Mouse (Mus musculus) heart, embryonic 10.5 days (tissue): ENCODE data around the gene Sfxn5. TPM values are rescaled to one million over a fixed set of nuclear protein-coding genes. Genes with fewer than 3 reads are reported as not detected.

Source experiments
- DNase-seq: peaks from one replicate; pipeline ENCODE4 v3.0.0-alpha.2; 2017; ENCODE audit warnings: low spot score
- H3K27ac ChIP-seq: fragments of 300-500 bp; sonication (generic); 2 replicates; pipeline ENCODE4 v1.5.1; 2016; ENCODE audit warnings: mild to moderate bottlenecking
- H3K27me3 ChIP-seq: fragments of 300-500 bp; sonication (generic); 2 replicates; pipeline ENCODE4 v1.6.1; 2016; ENCODE audit warnings: mild to moderate bottlenecking; ENCODE audit not compliant: poor library complexity, insufficient read depth, severe bottlenecking
- H3K36me3 ChIP-seq: fragments of 300-500 bp; sonication (generic); 2 replicates; pipeline ENCODE4 v1.6.1; 2016; ENCODE audit warnings: mild to moderate bottlenecking, moderate library complexity
- H3K4me1 ChIP-seq: fragments of 300-500 bp; sonication (generic); 2 replicates; pipeline ENCODE4 v1.6.1; 2016; ENCODE audit warnings: mild to moderate bottlenecking
- H3K4me3 ChIP-seq: fragments of 300-500 bp; sonication (generic); 2 replicates; pipeline ENCODE4 v1.5.1; 2016; ENCODE audit warnings: mild to moderate bottlenecking, moderate library complexity
- H3K9me3 ChIP-seq: fragments of 300-500 bp; sonication (generic); 2 replicates; pipeline ENCODE4 v1.6.1; 2016; ENCODE audit warnings: mild to moderate bottlenecking, moderate library complexity
- WGBS: fragments of 180-500 bp; shearing (Covaris S2); methylation state at CpG from one replicate; pipeline ENCODE4 v1.1.7; 2016; 5-methylcytosine and 5-hydroxymethylcytosine counted together
- polyA plus RNA-seq: library from polyadenylated mRNA; unstranded; fragments of >200 nt; fragmentation: Nextera tagmentation; extraction: Ambion mirVana; gene quantifications from 2 replicates; pipeline ENCODE4 v1.2.1, GENCODE M21; 2016

Gene Sfxn5
- polyA plus RNA-seq = 4.5 and 5.8 TPM in 2 replicates

DNA sequence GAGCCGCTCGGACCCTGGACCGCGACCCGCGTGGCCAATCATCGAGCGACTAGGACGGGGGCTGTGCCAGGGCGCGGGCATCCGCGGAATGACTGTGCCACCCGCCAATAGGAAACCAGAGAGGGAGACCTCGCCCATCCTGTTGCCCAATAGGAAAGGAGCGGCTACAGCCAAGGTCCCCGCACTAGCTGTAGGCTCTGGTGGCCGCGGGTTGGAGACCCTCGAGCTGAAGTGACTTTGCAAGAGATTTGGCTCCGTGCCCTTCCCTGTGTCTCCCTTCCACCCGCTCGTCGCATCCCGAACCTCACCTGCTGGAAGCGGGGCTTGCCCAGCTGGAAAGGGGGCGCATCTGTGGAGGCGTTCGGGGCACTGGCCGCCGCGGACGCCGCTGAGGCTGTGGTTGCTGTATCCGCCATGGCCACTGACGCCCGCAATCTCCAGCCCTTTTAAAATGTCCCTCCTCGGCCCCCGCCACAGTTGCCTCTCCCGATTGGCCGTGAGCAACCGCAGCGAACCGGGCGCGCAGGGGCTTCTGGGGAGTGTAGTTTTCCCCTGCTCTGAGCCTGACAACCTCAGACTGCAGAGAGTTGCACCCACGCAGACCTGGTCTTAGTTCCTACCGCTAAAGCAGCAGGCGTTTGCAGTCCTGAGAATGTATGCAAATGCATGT is at the start of gene Sfxn5:
Sfxn5 (minus strand) TSS at position 423 of the 670 bp plus-strand sequence.
- Histone ChIP-seq H3K27ac (peak within 1 kb of the TSS; percentile 92), H3K36me3 (peaks cover 10% of the 10 kb centered on the region), H3K4me3 (peak within 1 kb of the TSS; percentile 74), H3K27me3 (peaks cover 52% of the 10 kb centered on the region), H3K9me3 (no peaks in the 10 kb centered on the region), H3K4me1 (peaks cover 9% of the 10 kb centered on the region)
- WGBS = under 1% methylated on average over 49 of the region's 49 CpGs
- peak; percentile 97 for DNase-seq

DNA sequence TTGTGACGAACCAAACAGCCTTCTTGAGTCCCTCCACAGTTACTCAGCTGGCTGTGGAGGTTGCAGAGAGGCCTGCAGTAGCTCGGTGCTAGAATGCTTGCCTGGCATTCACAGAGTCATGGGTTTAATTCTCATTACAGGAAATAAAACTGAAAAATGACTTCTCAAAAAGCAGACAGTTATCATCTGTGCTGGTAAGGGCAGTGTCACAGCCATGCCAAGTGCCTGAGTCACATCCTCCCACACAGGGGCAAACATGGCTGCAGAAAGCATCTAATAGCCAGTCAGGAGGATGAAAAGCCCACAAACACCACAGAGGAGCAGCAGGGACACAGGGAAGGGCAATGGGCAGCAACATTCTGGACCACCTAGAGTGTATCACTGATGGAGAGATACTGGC is 49.6 kb upstream of the Sfxn5 start:
- Histone ChIP-seq H3K4me1 (peaks cover 25% of the 10 kb centered on the region), H3K36me3 (no peaks in the 10 kb centered on the region), H3K9me3 (no peaks in the 10 kb centered on the region), H3K4me3 (no peak overlapping the region), H3K27me3 (peaks cover 26% of the 10 kb centered on the region), H3K27ac (no peak overlapping the region)
- no peak for DNase-seq
- 70% methylated on average over 2 of the region's 2 CpGs for WGBS

DNA sequence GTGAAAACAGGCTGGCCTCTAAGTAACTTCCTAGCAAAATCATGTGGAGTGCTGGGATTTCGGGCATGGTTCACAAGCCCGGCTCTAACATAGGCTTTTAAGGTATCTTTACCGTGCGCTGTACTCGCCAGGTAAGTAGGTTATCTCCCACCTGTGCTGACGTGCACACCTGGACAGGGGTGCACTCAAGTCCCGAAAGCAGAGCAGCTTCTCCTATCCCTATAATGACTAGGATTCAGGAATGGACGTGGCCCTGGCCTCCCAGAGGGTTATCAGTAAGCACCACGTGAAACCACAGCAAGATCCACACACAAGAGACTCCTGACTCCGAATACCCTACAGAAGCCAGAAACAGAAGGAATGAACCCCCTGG is 48.4 kb upstream of the Sfxn5 start:
- H3K27ac ChIP-seq = no peak overlapping the region
- peaks cover 20% of the 10 kb centered on the region for H3K27me3 ChIP-seq
- H3K4me3 ChIP-seq = no peak overlapping the region
- H3K36me3 ChIP-seq = no peaks in the 10 kb centered on the region
- no peaks in the 10 kb centered on the region for H3K9me3 ChIP-seq
- peaks cover 25% of the 10 kb centered on the region for H3K4me1 ChIP-seq
- no peak for DNase-seq
- 67% methylated on average over 10 of the region's 10 CpGs for WGBS

DNA sequence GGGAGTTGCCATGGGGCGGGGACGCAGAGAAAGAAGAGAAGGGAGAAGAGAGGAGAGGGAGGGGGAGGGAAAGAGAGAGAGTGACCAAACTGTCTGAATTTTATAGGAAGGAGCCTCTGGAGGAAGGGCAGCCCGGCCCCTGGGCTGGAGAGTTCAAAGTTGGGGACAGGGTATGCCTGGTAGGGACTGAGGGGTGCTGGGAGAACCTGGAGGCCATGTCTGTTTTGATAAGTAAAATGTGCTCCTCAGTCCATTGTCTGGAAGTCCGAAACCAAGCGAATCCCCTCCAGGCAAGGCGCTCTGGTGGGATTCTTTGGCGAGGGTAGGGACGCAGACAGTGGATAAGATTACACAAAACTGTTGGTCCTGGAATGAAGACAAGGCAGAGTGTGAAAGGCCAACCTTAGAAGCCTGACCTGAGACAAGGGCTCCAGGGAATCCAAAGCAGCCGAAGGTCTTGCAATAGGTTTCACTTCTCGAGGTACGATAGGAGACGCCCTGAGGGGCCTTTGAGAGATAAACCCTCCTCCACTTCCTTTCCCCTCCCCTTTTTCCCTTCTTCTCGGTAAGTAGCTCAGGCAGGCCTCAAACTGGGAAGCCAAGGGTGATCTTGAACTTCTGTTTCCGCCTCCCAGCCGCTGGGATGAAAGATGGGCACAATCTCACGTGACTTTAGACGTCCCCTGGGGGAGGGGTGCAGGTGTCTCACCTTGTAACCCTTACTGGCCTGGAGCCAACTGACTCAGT is 47.9 kb upstream of the Sfxn5 start:
- Histone ChIP-seq H3K36me3 (no peaks in the 10 kb centered on the region), H3K4me3 (peak overlapping the region; percentile 45), H3K9me3 (no peaks in the 10 kb centered on the region), H3K27ac (peak overlapping the region; percentile 73), H3K27me3 (peaks cover 15% of the 10 kb centered on the region), H3K4me1 (peaks cover 21% of the 10 kb centered on the region)
- WGBS = 13% methylated on average over 17 of the region's 17 CpGs
- DNase-seq = no peak

DNA sequence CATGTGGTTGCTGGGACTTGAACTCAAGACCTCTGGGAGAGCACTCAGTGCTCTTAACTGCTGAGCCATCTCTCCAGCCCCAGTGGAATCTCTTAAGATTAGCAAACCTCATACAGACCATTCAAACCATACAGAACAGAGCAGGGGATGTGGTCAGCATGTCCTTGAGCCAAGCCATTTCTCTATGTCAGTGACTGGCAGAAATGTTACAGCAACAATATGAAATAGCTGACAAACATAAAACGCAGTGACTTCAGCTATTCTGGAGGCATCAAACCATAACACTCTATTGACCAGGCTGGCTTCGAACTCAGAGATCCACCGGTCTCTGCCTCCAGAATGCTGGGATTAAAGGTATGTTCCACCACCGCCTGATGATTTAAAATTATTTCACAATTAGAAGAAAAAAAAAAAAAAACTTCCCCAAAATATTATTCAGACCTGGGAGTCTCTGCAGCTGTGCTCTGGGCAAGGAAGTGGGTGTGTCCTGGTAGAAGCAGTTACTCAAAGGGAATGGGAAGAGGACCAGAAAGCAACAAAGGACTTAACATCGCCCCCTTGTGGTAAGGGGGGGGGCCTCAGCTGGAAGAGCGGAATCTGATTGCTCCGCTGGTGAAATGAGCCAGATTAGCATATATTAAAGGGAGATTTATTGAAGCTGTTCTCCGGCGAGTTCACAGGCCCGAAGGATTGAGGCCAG is 47.1 kb upstream of the Sfxn5 start:
- 25% methylated on average over 10 of the region's 10 CpGs for WGBS
- Histone ChIP-seq H3K36me3 (no peaks in the 10 kb centered on the region), H3K4me1 (peaks cover 21% of the 10 kb centered on the region), H3K27ac (peak overlapping the region; percentile 73), H3K9me3 (no peaks in the 10 kb centered on the region), H3K27me3 (peaks cover 8% of the 10 kb centered on the region), H3K4me3 (peak overlapping the region; percentile 45)
- DNase-seq = peak; percentile 88

DNA sequence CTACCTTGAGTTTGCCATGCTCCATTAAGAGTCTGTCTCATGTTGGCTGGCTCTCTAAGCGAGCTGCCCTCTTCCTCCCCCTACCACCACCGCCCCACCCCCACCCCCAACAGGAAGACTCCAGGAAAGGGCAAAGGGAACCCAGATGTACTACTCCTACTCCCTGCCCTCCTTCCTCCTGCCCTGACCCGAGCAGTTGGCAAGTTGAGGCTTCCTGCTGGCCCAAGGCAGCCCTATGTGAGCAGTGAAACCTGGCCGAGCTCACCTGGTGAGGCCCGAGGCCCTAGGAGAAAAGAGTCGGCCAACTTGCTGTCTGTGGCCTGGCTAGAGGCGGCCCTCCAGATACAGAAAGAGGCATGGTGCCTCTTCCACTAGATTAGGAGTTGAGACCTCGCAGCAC is 45.4 kb upstream of the Sfxn5 start:
- Histone ChIP-seq H3K4me1 (peaks cover 33% of the 10 kb centered on the region), H3K27me3 (peaks cover 11% of the 10 kb centered on the region), H3K36me3 (no peaks in the 10 kb centered on the region), H3K4me3 (no peak overlapping the region), H3K27ac (no peak overlapping the region), H3K9me3 (no peaks in the 10 kb centered on the region)
- 42% methylated on average over 8 of the region's 8 CpGs for WGBS
- DNase-seq = no peak

DNA sequence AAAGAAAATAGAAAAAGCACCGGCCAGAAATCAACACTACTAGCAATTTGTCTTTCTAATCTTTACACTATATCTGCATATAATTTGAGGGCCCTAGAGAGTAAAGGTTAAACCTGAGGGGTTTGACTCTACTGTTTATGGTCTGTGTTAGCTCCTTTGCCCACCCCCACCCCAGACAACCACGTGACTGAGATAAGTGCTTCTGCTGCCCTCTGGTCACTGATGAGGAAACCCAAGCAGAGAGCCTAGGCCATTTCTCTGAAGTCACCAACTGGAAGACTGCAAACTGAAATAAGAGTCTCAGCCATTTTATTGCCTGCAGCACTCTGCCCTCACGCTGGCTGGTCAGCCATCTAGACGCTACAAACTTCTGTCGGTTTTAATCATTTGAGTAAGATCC is 44.7 kb upstream of the Sfxn5 start:
- Histone ChIP-seq H3K9me3 (no peaks in the 10 kb centered on the region), H3K36me3 (no peaks in the 10 kb centered on the region), H3K4me3 (no peak overlapping the region), H3K4me1 (peaks cover 35% of the 10 kb centered on the region), H3K27ac (no peak overlapping the region), H3K27me3 (peaks cover 17% of the 10 kb centered on the region)
- WGBS = 47% methylated on average over 5 of the region's 5 CpGs
- DNase-seq = no peak

DNA sequence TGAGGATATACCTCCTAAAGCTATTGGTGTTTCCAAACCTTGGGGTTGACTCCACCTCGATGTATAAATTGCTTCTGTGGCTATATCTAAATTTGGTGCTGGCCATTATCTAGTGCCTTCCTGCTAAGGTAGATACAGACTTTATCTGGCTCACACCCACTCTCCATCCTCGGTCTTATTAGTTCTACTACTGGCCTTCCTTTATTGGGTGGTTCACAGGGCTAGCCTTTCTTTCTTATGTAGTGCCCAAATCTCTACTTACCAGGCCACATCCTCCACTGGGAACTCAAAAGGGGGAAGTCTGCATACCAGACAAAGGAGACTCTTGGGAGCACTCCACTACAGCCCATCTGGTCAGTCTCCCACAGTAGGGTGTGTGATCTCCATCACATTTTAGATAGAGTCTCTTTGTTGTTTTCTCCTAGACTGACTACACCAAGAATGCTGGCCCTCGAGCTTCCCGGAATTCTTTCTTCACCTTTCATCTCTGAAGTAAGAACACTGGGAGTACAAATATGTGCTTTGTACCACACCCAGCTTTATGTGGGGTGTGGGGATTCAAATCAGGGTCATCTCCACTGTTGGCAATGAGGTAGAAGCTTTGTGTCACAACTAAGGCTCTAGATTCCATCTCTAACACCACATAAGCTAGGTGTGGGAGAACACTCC is 44.0 kb upstream of the Sfxn5 start:
- no peak for DNase-seq
- peaks cover 37% of the 10 kb centered on the region for H3K4me1 ChIP-seq
- peaks cover 24% of the 10 kb centered on the region for H3K27me3 ChIP-seq
- WGBS = 44% methylated on average over 4 of the region's 4 CpGs
- H3K9me3 ChIP-seq = no peaks in the 10 kb centered on the region
- H3K4me3 ChIP-seq = no peak overlapping the region
- no peak overlapping the region for H3K27ac ChIP-seq
- no peaks in the 10 kb centered on the region for H3K36me3 ChIP-seq

DNA sequence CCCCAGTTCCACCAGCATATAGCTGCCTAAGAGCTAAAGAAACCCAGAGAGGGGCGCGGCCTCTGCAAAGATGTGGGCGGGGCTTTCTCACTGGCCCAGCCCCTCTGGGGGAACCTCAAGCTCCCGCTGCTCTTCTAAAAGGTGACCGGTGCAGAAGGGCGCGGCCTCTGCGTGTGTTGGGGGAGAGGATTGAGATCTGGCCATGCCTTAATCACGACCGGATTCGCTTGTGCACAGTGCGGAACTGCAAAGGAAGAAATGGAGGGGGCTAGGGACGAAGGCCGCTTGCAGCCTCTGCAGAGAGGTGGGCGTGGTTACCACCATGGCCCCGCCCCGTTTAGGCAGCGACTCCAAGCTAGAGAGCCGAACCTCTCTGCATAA is 41.5 kb upstream of the Sfxn5 start:
- Histone ChIP-seq H3K27me3 (peaks cover 28% of the 10 kb centered on the region), H3K27ac (peak overlapping the region; percentile 80), H3K36me3 (no peaks in the 10 kb centered on the region; the same call in 1 of the 2 replicates), H3K9me3 (no peaks in the 10 kb centered on the region), H3K4me3 (peak overlapping the region; percentile 70), H3K4me1 (peaks cover 41% of the 10 kb centered on the region)
- 0% methylated on average over 19 of the region's 19 CpGs for WGBS
- DNase-seq = peak; percentile 97

DNA sequence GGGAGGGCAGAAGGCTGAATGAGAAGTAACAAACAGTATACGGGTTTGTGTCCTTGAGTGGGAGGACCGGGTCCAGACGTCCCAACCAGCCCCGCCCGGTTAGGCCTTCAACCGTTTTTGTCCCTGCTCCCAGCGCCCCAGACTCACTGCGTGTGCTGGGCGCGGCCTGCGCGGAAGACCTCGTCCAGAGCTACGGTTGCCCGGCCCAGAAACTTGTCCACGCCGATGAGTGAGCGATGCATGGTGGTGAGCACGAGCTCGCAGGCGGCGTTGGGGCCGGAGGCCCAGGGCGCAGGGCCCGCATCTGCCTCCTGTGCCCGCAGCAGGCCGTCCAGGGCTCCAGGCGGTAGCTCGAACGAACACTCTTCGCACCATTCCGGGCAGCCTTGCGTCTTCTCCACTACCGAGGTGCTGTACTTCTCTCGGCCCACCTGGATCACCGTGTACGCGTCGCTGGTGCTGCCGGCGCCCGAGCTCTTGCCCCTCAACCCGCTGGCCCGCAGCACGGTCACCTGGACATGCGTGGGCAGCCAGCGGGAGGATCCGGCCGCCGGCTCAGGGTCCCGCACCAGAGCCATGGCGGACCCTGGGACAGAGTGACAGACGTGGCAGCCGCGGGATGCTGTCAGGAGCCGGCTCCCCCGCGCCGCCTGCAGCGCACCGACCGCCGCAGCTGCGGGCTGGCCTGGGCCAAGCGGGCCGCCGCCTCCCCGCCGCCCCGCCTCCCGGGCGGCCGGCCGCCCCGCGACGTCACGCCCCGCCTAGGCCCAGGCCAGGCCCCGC is 40.9 kb upstream of the Sfxn5 start, which contains the start of gene Rab11fip5:
Rab11fip5 (minus strand) TSS at position 684 of the 783 bp plus-strand sequence.
- DNase-seq = no peak
- Histone ChIP-seq H3K4me1 (peaks cover 47% of the 10 kb centered on the region), H3K9me3 (no peaks in the 10 kb centered on the region), H3K4me3 (peak within 1 kb of the TSS; percentile 70), H3K27ac (peak within 1 kb of the TSS; percentile 80), H3K27me3 (peaks cover 28% of the 10 kb centered on the region), H3K36me3 (no peaks in the 10 kb centered on the region; the same call in 1 of the 2 replicates)
- 2% methylated on average over 80 of the region's 80 CpGs for WGBS

DNA sequence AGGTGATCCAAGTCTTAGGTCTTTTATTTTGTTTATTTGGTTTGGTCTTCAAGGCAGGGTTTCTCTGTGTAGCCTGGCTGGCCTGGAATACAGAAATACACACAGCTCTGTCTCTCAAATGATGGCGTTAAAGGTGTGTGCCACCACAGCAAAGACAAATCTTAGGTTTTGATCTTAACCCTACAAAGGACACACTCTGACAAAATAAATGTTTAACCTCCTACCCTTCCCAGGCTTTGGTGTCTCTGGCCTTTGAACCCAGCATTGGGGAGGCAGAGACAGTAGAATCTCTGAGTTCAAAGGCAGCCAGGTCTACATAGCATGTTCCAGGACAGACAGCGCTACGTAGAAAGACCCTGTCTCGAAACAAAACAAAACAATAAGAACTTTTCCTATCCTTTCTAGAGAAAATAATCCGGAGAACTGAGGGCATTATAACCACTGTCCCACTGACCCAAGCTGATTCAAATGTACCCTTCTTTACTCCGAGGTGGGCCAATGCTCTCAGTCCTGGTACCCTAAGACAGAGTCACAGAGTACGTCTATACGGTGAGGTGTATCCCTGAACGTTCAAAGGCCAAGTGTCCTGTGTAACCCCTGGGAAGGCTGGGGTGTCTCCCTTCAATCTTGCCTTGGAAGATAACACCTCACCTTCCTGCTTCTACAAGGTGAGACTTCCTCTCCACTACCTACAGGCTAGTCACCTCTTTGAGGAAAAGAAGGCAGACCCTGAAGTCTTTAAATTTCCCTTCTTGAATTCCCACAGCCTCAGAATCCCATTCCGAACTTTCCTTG is 40.0 kb upstream of the Sfxn5 start:
- Histone ChIP-seq H3K27ac (peak overlapping the region; percentile 80; the same call in 1 of the 2 replicates), H3K4me3 (peak overlapping the region; percentile 70), H3K4me1 (peaks cover 50% of the 10 kb centered on the region), H3K36me3 (no peaks in the 10 kb centered on the region; the same call in 1 of the 2 replicates), H3K27me3 (peaks cover 28% of the 10 kb centered on the region), H3K9me3 (no peaks in the 10 kb centered on the region)
- DNase-seq = no peak
- 81% methylated on average over 10 of the region's 10 CpGs for WGBS
